Mouse (Mus musculus) thymus, adult 18-20 months (tissue): ENCODE data around the gene 6030468B19Rik.

Source experiments
- DNase-seq, 2 experiments: peaks; one replicate each; pipeline ENCODE4 v3.0.0; 2022; ENCODE audit warnings: mixed read lengths in 2 of 2

Gene 6030468B19Rik

GRCm38 (mm10) chr11:117797511-117798159 lies at the start of gene 6030468B19Rik:
Gene 6030468B19Rik (plus strand): TSS chr11:117797660.
- no peak for DNase-seq

GRCm38 (mm10) chr11:117748628-117749027 lies 48.8 kb upstream of the 6030468B19Rik start:
- no peak for DNase-seq

- no peak for DNase-seq
Measured at GRCm38 (mm10) chr11:117749414-117749813, 48.0 kb upstream of the 6030468B19Rik start.

- no peak for DNase-seq
Measured at GRCm38 (mm10) chr11:117751544-117751943, 45.9 kb upstream of the 6030468B19Rik start.

DNA sequence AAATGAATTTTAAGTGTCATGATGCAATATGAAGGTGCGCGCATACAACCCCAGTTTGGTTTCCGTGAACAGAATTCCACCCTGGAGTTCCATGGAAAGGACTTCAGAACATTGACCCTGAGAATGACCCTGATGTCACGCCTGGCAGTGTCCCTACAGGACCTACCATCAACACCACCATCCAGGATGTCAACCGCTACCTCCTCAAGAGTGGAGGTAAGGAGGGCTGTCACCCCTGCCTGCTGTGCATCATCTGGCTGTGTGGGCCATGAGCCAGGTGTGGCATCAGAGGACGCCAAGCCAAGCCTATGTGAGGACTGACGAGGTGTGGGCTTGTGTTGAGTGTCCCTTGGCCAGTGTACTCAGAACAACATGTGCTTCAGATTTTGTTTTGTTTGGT lies 41.6 kb upstream of the 6030468B19Rik start:
- DNase-seq: no peak

- no peak for DNase-seq
Measured at GRCm38 (mm10) chr11:117759267-117759666, 38.2 kb upstream of the 6030468B19Rik start.

DNA sequence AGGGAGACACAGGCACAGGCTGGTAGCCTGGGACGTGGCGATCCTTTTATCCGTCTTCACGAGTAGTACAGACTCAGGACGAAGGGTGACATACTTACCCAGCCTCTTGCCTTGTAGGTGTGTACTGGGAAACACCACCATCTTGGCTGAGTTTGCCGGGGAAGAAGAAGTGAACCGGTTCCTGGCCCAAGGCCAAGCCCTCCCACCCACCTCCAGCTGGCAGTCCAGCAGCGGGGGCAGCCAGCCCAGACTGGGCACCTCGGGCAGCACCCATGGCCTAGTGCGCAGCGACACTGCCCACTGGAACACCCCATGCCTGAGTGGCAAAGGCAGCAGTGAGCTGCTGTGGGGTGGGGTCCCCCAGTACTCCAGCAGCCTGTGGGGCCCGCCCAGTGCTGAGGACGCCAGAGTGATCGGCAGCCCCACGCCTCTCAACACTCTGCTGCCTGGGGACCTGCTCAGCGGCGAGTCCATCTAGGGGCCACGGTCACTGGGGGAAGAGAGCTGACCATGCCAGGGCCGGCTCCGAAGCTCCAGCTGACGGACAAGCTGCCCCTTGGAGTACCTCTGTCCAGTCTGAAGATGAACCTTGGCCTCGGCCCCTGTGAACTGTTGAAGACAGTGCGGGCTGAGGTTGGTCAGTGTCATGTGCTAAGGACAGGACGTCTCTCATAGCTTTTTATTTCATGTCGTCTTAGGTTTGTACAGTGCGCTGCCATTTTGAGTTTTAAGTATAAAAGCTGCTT lies 36.9 kb upstream of the 6030468B19Rik start:
- no peak for DNase-seq

GRCm38 (mm10) chr11:117761801-117762200 lies 35.7 kb upstream of the 6030468B19Rik start:
- DNase-seq: no peak

GRCm38 (mm10) chr11:117762246-117762645 lies 35.2 kb upstream of the 6030468B19Rik start:
- no peak for DNase-seq

GRCm38 (mm10) chr11:117764319-117764718 lies 33.1 kb upstream of the 6030468B19Rik start:
- no peak for DNase-seq

DNA sequence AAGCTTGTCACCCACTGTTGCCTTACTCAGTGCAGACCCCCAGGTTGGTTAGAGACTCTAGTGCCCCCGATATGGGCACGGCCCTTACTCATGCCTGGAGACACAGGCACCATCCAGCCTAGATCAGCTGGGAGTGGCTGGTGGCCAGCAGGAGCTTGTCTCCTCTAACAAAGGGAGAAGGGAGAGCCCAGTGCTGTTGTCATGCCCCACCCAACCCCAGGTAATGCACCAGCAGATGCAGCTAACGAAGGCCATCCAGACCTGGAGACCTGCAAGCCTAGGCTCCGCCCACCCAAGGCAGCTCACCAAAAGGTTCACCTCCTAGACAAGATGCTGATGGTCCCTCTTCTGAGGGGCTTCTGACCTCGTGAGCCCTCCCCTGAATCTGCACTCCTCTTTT lies 32.1 kb upstream of the 6030468B19Rik start:
- no peak for DNase-seq

GRCm38 (mm10) chr11:117766275-117766674 lies 31.2 kb upstream of the 6030468B19Rik start:
- no peak for DNase-seq

- no peak for DNase-seq
Measured at GRCm38 (mm10) chr11:117768725-117769682, 28.5 kb upstream of the 6030468B19Rik start.

GRCm38 (mm10) chr11:117769683-117770047 lies 27.8 kb upstream of the 6030468B19Rik start:
- DNase-seq: no peak

GRCm38 (mm10) chr11:117770407-117770806 lies 27.1 kb upstream of the 6030468B19Rik start:
- DNase-seq: no peak

DNA sequence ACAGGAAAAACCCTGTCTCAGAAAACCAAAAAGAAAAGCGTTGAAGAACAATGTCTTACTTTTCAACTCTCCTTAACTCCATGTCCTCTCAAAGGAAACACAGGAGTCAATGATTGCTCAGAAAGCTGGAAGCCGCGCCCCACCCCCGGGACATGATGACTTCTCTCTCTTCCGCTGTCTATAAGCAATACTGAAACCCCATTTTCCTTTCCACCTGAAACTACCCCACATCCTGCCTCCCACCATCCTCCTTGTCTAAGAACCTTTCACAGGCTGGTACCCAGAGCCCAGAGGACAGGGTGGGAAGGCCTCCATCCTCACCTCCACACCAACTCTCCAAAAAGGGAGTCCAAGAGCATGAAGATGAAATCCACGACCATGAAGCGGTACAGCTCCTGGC lies 25.1 kb upstream of the 6030468B19Rik start:
- no peak for DNase-seq

DNA sequence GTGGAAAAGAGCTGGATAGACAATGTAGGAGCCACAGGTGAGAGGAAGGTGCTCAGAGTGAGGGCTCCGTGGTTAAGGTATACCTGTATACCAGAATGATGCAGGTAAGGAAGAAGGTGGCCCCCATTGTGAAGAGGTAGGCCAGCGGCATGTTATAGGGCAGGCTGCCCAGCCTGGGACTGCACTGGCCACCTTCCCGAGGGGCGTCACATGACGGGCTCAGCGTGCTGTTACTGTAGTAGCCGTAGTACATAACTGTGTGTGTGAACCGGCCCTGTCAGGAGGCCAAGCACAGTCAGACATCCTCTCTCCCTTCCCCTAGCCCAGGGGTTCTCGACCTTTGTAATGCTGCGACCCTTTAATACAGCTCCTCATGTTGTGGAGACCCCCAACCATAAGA lies 22.5 kb upstream of the 6030468B19Rik start:
- no peak for DNase-seq

DNA sequence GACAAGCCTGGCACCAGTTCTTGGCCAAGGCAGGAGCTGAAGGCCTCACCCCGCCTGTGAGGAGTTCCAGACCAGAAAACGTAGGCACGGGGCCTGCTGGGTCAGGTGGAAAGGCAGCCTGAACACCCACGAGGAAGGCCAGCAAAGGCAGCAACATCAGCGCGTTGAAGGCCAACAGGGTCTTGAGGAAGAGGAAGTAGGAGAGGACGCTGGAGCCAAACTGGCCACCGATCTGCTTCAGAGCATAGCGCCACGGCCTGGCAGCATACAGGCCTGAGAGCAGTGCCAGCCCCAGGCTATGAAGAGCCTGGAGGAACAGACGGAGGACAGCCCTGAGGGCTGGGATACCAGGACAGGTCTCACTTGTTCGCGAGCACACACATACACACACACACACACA lies 21.9 kb upstream of the 6030468B19Rik start:
- DNase-seq: no peak

DNA sequence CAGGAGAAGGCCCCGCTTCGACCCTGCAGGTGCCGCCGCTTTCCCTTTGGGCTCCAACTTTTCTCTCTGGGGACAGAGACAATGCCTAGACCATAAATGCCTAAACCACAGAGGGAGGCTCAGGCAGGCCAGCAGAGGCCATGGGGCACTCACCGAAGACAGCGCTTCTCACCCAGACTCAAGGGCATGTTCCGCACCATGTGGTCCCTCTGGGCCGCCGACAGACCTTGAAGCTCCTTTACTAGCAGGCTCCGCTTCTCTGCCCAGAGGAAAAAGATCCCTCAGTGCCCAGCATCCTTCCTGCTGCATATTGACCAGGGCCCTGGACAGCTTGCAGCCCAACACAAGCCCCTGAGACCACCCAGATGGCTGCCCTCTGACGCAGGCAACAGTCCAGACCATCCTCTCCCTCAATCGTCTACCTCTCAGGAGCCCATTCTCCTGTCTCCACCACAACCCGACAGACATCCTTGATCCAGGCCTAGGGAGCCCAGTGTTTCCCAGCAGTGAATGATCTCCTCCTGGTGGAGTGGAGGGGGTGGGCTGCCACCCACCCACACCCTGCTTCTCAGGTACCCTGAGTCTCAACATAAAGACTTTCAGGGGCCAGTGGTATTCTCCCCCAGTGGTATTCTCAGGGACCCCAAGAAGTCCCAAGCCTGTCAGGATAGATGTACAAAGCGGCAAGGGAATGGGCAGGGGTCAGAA lies 21.2 kb upstream of the 6030468B19Rik start:
- DNase-seq: no peak

DNA sequence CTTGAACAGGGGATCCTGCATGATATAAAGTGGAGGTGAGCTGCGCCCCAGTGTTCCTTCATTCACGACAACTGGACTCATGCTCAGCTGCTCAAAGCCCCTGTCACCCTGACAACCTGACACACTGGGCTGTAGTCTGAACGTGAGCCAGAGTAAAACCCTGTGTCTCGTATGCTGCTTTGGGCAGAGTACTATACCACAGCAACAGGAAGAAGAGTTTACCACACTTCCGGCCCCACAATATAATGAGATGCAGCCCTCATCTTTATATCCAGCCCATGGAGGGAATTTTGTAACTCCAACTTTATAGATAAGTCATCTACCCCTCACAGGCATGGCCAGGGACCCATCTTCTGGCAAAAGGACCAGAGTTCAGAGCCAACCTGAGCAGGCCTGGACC lies 20.3 kb upstream of the 6030468B19Rik start:
- DNase-seq: no peak

GRCm38 (mm10) chr11:117778031-117778430 lies 19.4 kb upstream of the 6030468B19Rik start:
- DNase-seq: no peak

DNA sequence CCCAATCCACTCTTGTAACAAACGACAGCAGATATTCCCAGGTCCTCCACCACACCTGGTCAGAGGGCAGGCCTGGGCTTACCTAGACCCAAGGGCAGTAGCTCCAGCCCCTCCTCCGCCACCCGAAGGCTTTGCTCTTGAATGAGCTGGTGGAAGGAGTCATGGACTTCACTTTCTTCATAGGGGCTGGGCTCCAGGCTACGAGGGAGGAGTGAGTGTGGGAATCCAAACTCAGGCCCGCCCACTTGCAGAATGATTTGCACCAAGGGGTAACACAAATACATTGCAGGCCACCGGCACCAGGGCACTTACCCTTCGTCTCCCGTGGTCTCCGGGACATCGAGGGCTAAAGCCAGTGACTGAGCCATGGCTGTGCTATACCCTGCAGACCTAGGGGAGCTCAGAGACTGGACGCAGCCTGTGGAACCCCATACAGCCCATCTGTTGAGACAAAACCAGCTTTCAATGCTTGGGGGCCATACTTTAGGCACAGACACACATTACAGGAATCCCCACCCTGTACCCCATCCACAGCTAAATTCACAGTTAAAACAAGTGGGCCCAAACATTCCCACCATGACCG lies 18.5 kb upstream of the 6030468B19Rik start:
- DNase-seq: no peak
